Mouse (Mus musculus) R1 (cell line): ENCODE data around the gene Mff.

Experiments used
- DNase-seq: peaks from one replicate; pipeline ENCODE4 v3.0.0-alpha.2; 2018; ENCODE audit warnings: low read depth, low spot score

The Mff gene

DNA sequence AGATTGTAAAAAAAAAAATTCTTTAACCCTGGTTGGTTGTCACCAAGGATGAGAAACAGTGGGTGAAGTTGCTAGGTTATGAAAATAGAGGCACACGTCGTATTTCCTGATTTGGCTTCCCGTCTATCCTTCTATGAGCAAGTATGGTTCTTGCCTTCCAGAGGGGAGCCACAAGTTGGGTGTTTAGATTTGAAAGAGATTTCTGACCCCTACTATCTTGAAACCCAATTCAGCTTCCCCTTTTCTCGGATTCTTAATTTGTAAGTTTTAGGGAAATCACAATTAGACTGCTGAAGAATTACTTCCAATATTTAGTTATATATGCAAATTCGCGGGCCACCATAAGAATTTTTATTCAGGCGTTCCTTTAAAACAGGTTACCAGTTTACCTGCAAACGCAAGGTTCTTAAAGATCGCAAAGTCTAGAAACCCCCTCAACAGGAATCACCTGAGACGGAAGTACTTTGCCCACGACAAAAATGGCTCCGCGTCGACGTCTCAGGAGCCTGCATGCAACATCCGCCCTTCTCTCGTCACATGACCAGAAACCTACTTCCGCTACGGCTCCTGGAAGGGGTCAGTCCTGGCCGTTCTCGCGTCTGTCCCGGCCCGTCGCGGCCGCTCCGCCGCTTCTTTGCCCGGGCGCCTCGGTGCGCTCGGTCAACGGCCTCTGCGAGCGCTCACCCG, at the start of gene Mff:
Mff (plus strand) TSS at position 552 of the 687 bp plus-strand sequence.
- peak; percentile 96 for DNase-seq

DNA sequence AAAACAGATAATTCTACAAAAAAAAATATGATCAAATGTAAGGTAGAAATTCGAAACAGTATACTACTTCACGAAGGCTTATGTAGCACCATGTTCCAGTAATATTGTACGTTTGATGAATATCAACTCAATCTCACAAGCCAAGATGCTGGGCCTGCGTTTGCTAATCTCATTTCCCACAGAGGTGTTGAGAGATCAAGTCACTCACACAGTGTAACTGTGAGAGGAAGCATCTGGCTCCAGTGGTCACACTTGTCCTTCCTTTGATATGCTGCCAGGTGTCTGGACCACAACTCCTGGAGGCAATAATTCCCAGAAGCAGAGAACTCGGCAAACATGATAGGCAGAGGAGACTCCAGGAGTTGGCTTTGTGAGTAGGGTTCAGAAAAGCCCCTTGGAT, 38.4 kb upstream of the Mff start:
- no peak for DNase-seq

DNA sequence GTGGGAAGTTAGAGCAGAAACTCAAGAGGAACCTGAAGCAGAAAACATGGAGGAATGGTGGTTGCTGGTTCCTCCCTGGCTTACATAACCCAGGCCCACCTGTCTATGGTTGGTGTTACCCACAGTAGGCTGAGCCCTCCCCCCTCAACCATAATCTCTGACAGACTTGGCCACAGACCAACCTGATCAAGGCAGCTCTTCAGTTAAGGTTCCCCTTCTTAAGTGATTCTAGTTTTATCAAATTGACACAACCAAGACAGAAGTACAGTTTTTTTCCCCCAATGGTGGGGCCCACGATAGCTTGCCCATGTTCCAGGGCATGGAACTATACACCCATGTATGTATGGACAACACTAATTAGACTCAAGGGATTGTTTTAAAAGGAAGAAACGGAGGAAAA, 37.8 kb upstream of the Mff start:
- DNase-seq, result no peak

DNA sequence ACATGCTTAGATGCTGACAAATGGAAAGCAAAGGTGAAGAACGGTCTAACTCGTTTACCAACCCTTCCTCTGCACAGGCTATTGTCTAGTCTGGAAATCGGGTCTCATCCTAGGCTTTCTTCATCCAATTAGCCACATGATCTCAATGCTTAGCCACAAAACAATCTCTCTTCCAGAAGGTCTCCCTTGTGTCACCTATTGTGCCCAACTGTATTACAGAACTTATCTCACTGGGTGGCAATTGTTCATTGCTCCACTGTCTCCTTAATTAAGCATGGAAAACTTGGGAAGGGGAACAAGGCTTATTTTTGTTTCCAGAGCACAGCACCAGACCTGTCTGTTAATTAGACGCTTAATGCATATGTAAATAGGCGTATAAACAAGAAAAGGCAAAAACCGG, 36.8 kb upstream of the Mff start:
- DNase-seq, result no peak

DNA sequence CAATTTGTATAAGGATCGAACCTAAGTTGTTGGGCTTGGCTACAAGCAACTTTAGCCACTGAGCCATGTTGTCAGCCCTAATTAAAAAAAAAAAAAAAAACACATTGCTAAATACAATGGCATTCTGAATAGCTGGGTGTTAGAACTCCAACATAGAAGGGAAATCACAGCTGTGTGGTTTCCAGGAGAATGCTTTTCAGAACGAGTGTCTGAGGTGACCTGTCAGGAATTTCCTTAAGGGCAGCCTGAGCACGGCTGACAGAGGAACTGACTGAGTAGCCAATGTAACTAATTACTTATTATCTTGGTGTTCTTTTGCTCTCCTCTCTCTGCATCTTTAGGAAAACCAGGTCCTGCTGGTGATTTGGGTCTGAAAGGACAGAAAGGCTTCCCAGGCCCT, 28.8 kb upstream of the Mff start:
- no peak for DNase-seq

DNA sequence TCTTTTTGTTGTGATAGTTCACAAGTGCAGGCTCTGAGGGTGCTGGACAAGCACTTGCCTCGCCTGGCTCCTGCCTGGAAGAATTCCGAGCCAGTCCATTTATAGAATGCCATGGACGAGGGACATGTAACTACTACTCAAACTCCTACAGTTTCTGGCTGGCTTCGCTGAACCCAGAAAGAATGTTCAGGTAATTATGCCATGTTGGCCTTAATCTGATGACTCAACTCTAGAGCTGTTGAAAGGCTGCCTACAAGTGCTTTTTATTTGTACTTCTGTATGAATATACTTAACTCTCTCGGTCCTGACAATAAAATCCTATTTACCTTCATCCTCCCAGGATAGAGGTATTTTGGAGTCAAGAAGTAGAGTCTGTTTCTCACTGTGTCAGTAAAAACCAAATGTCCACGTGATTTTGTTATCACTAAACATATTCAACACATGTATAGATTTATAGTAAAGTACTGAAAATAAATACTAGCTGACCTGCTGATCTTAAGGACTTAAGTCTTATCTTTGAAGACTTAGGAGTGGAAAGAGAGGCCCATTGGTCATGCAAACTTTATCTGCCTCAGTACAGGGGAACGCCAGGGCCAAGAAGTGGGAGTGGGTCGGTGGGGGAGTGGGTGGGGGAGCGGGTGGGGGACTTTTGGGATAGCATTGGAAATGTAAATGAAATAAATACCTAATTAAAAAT, 6.7 kb upstream of the Mff start:
- DNase-seq, result no peak

DNA sequence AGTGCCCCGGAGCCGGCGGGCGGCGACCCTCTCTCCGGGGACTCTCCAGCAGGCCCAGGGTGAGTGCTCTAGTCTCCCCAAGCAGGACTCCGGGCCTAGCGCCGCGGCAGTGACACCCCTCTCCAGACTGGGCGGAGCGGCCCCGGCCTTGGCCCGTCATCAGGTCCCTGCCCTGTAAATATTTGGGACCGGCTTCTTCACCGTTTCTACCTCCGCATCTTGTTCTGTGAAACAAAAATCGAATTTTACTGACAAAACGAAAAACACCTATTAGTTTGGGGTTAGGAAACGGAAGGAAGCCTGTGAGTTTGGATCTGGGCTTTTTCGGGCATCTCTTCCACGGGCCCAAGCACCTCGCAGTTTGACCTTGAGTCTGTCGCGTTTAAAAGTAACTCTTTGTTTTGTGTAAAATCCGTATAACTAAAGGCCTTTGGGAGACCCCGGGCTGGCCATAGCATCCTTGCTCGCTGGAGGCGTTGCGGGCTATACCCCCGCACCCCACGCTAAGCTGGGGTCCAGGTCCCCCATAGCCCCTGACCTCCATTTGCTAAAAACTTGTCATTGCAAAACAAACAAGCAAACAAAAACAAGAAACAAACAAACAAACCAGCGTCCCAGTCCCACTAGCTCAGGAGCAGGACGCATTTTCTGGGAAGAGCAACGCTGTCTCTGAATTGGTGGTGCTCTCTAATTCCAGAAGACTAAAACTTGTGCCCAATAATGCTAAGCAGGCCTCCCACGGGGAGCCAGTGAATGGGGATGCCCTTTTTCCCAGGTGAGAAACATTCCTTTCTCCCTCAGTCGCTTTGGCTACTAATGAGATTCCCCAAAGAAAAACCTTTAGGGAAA, 560 bp downstream of the Mff start:
- DNase-seq, result peak; percentile 55

DNA sequence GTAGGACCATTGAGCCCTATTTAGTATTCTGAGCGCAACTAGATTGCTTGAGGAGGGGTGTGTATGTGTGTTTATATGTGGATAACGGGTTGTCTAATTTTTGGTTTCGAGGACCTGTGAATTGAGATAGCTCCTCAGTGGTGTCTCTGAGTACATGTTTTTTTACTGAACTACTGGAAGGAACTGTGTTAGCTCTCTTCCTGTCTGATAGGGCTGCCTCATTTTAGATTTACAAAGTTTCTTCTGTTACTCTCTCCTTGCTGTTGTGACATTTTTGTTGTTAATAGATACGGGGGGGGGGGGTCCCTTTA, 1.1 kb downstream of the Mff start:
- DNase-seq, result no peak

DNA sequence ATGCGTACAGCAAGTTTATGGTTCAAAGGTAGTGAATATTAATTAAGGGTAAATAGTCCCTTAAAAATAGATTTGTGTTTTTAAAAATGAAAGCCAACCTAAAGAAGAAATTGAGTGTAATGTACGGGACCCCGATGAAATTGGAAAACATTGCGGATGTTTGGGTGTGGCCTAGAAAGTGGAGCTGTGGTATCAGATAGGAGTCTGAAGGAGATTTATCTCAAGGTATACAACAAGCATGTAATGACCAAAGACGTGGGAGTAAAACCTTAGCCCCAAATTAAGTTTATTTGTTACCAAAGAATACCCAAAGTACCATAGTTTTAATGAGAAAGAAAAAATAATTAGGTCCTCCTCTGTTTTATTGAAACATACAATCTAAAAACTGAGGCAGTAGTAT, 1.8 kb downstream of the Mff start:
- no peak for DNase-seq

DNA sequence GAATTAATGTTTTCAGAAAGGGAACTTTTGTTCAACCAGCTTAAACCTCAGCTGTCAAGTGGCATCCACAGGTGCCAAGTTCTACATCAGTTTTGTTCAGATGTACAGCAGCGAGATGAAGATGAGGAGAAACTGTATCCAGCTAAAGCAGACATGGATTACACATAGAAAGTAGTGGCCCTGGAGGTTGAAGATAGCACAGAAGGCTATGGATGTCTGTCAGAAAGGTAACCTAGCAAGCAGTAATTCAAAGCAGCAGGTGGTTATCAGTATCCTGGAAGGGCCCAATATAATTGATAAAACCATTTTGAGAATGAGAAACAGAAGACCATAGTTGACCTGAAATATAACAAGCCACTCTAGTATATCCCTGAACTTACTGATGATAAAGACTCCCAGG, 8.7 kb downstream of the Mff start:
- no peak for DNase-seq

DNA sequence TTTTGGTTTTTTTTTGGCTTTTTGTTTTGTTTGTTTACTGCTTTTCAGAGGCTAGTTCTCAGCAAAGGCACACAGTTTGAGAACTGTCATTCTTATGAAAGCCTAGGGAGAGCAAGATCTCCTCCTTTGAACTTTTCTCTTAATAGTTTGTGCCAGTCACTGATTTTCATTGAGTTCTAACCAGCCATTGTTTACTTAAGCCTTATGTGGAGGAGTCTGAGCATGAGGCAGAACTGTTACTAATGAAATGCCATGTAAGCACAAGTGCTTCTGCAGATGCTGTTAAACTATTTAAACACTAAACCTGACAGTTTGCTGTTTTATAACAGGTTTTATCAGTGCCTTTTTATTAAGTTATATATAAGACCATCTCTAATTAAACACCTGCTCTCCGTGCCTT, 13.4 kb downstream of the Mff start:
- DNase-seq, result no peak

DNA sequence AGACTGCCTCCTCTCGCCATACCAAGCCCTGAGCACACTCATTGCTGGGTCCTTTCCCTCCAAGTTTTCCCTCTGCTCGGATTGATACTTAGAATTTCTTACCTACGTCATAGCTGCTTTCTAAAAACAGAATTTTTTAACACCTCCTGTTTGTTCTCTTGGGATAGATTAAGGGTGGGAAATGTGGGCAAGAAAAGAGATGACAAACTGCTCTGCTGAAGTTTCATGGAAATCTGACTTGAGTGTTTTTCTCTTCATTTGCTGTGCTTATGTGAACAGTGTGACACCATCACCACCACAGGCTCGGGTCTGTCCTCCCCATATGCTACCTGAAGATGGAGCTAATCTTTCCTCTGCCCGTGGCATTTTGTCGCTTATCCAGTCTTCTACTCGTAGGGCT, 16.8 kb downstream of the Mff start:
- DNase-seq, result no peak

DNA sequence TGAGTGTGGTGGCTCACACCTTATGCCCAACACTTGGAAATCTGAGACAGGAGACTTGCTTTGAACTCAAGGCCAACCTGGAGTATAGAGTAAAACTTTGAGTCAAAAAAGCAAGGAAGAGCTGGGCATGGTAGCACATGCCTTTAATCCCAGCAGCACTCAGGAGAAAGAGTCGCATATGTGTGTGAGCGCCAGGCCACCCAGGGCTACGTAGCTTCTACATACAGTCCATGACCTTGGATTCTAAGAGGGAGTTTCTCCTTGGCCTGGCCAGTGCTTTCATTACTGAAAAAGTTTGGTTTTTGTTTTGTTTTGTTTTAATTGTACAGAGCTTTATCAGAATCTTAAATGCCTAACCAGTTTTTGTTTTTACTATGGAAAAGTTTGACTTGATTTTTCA, 19.3 kb downstream of the Mff start:
- DNase-seq, result no peak

DNA sequence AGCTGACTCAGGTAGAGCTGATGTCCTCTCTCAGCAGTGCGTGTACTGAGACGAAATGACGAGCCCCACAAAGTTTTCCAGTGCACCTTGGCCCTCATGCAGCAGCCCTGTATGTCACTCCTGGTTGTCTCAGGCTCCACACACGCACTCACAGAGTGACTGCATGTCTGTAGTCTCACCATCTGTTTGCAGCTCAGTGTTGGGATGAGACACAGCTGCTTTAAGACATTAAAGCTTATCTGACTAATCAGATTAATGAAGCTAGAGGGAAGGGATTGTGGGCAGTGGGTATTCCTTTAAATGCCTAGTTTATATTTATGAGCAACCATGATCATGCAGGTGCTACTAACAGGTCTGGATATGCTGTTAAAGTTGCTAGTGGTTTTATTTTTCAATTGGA, 21.7 kb downstream of the Mff start:
- DNase-seq, result no peak

DNA sequence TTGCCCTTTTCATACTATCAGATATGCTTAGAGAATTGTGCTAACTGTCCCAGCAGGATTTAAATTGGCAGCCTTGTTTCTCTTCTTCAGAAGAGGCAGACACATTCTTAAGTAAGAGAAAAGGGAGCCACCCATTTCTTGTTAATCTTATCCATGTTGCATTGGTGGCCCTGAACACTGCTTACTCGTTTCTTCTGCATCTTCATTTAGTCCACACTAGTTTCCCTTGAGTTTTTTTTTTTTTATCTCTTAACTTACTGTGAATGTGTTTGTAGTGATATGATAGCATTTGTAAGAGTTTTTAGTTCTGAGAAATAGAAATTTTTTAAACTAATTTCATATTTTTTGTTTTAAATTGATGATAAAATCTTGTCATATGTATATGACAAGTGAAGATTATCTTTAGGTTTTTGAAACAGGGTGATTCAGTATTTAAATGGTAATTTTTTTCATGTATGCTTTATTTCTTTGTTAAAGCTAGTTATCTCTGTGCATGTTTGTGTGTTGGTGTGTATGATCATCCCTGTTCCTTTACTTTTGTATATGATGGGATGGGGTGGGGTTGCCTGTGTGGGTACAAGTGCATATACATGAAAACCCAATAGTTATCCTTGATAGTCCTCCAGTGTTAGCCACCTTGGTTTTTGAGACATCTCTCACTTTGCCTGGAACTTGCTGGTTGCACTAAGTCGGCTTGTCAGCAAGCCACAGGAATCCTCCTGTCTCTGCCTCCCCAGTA, 23.2 kb downstream of the Mff start:
- DNase-seq, result no peak

DNA sequence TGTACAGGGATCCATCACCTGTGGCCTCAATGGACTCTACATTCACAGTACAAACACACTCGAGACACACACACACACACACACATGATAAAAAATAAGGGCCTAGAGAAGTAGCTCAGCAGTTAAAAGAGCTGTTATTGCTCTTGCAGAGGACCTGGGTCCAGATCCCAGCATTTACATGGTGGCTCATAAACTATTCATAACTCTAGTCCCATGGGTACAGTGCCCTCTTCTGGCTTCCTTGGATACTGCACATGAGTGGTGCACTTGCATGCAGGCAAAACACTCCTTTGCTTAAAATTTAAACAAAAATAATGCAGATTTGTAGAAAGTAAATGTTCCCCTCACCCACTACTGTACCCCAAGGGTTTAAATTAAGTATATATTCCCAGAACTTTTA, 34.8 kb downstream of the Mff start:
- DNase-seq, result peak; percentile 46

DNA sequence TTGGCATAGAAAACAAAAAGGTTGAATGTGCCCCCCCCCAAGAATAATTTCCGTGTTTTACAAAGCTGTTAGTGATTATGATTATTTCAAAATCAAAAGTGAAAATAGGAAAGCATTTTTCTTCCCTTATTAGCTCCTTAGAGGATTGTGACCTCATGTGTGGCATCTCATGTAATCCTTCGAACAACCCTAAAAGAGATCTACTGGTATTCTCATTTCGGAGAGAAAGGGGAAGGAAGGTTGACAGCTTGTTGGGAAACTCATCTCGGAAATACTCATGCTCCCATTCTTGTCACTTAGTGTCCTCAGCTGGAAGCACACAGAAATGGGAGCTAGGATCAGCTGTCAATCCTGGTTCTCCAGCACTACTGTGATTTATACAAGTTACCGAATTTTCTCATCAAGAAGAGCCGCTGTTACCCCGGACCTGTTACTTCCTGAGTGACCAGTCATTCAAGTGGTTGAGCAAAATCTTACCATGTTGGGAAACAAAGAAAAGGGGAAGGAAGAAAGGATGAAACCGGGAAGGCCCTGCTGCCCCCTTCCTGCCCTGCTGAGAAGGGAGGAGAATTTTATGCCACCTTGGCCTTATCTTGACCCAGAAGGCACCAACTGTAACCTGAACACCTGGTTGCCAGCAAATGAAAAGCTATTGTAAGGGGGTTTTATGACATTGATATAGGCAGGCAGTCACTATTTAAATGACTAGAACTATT, 36.9 kb downstream of the Mff start:
- DNase-seq, result no peak

DNA sequence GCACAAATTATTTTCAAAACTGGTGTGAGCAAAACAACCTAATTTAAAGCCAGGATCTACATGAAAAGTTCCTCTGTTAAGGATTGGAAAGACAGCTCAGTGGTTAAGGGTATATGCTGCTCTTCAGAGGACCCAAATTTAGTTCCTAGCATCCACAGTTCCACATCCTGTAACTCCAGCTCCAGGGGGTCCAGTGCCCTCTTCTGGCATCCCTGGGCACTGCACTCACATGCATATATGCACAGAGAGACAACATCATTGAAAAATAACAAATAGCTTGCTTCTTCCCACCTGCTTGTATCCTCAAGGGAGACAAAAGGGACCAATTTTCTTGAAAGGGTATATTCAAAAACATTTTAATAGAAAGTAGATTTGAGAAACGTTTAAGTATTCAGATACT, 37.6 kb downstream of the Mff start:
- DNase-seq, result peak; percentile 33

DNA sequence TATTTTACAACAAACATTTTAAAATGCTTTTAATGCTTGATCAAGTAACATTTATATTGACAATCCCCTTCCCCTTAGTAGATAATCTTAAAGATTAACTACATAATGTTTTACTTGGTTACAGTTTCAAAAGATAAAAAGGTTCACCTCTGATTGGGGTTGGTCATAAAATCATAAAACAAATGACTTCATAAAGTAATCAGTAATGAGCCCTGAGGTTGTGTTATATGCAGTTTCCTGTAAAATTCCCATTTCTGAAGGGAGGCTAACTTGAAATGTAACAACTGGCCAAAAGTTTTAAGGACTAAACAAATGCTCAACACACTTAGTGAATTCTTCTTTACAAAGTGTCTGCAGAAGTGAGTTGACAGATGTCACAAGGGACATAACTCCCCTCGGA, 41.5 kb downstream of the Mff start:
- DNase-seq, result no peak

DNA sequence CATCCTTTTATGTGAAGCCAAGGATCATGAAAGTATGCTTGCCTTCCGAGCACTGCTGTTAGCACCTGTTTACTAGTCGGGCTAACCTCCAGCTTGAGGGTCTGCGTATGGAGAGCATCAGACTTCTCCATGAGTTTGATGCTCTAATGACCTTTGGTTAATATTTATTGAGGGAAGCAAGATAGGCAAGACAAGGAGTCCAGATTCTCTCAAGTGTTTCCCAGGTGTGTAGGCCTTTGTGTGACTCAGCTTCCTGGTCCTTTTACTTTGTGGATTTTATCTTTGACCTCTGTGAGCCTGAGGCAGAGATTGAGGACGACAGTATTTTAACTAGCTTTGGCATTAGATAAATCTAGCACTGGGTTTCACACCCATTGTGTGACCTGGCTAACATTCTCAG, 42.0 kb downstream of the Mff start:
- DNase-seq, result no peak

DNA sequence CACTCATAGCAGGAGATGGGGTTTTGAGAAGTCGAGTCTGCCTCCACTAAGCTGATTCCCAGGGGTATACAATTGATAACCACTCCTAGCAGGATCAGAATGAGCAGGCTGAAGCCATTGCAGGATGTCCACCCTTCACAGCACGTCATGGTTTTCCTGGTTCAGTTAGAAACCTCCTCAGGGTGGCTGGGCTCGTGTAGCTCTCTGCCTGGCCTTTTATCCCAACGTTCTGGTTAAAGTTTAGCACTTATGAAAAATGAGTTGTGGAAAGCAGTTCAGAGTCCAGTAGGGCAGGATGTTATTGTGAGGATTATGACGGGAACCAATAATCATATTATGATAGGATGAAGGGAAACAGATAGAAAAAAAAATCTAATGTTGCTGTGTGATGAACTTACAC, 43.6 kb downstream of the Mff start, which contains the start of gene Tm4sf20:
Tm4sf20 (minus strand) TSS at position 193 of the 400 bp plus-strand sequence.
- no peak for DNase-seq
